Mouse (Mus musculus): ENCODE measurements at regions not wholly inside any gene's neighbourhood (a gene's known extent, or its start where the extent isn't known, plus 50 kb on each side); places are given as distances from the start of the nearest gene placed in this dataset.

- TF ChIP-seq POLR2A (IDR thresholded peaks at IDR 0.05; ENCODE audit: control insufficient read depth in 1 of 2, insufficient read depth in 1 of 2, low read depth in 1 of 2, low read length in 2 of 2, poor library complexity in 1 of 2): no peak
- no peak for TF ChIP-seq USF2 (IDR thresholded peaks at IDR 0.05; ENCODE audit: borderline replicate concordance in 1 of 2, insufficient read depth in 1 of 2, low read depth in 1 of 2, low read length in 2 of 2)
- TF ChIP-seq HCFC1 (IDR thresholded peaks at IDR 0.05; ENCODE audit: low read depth, low read length): no peak
- no peak for TF ChIP-seq E2F4 (IDR thresholded peaks at IDR 0.05; ENCODE audit: borderline replicate concordance, low read depth, low read length)
- TF ChIP-seq RAD21 (IDR thresholded peaks at IDR 0.05; ENCODE audit: low read depth, low read length): no peak
- TF ChIP-seq SIN3A (IDR thresholded peaks at IDR 0.05; ENCODE audit: low read length): no peak
- TF ChIP-seq CTCF (IDR thresholded peaks at IDR 0.05 in 2 of 3, conservative IDR thresholded peaks at IDR 0.05 in 1 of 3; ENCODE audit: control insufficient read depth in 1 of 3, insufficient read depth in 1 of 3, low read depth in 2 of 3, low read length in 3 of 3, poor library complexity in 1 of 3, severe bottlenecking in 1 of 3): no peak
- no peak for TF ChIP-seq TAL1 (IDR thresholded peaks at IDR 0.05; ENCODE audit: low read length)
- TF ChIP-seq CHD2 (IDR thresholded peaks at IDR 0.05; ENCODE audit: low read length): no peak
- TF ChIP-seq POLR2AphosphoS2 (IDR thresholded peaks at IDR 0.05; ENCODE audit: low read length): no peak
- no peak for TF ChIP-seq USF1 (IDR thresholded peaks at IDR 0.05; ENCODE audit: low read depth, low read length)
- no peak for TF ChIP-seq UBTF (IDR thresholded peaks at IDR 0.05; ENCODE audit: borderline replicate concordance, insufficient read depth, low read depth, low read length)
Observed at GRCm38 (mm10) chr2:114727197-114727596, 72.4 kb upstream of the Dph6 start.

Measured in MEL (cell line).